Mouse (Mus musculus) MEL (cell line): ENCODE data around the gene Spata21. TPM values are rescaled to one million over a fixed set of nuclear protein-coding genes. Genes with fewer than 3 reads are reported as not detected.

Experiments
- DNase-seq: peaks from one replicate; pipeline ENCODE4 v3.0.0; 2011; ENCODE audit warnings: low read depth, low spot score
- H3K27ac ChIP-seq: 2 replicates; pipeline ENCODE4 v1.5.1; 2012; ENCODE audit warnings: low read depth, mild to moderate bottlenecking, control low read depth, low read length, moderate library complexity; ENCODE audit not compliant: control insufficient read depth
- H3K27me3 ChIP-seq, 2 experiments: fragments of 150-350 bp in 1 of 2; sonication (generic) in 1 of 2; 2 replicates each; pipeline ENCODE4 v1.6.1; 2012; ENCODE audit warnings: low read length in 2 of 2, mild to moderate bottlenecking in 2 of 2, improper control_type of control experiment in 1 of 2, moderate library complexity in 1 of 2; ENCODE audit not compliant: insufficient read depth in 2 of 2, control insufficient read depth in 1 of 2
- H3K36me3 ChIP-seq, 2 experiments: 2 replicates each; pipeline ENCODE4 v1.6.1; 2012 to 2014; ENCODE audit warnings: low read length in 2 of 2, improper control_type of control experiment in 1 of 2, inconsistent platforms in 1 of 2, mild to moderate bottlenecking in 1 of 2; ENCODE audit not compliant: insufficient read depth in 2 of 2, control insufficient read depth in 1 of 2
- H3K4me1 ChIP-seq, 2 experiments: fragments of 150-350 bp in 1 of 2; sonication (generic) in 1 of 2; 2 replicates each; pipeline ENCODE4 v1.6.1; 2012; ENCODE audit warnings: low read length in 2 of 2, improper control_type of control experiment in 1 of 2, mild to moderate bottlenecking in 1 of 2; ENCODE audit not compliant: insufficient read depth in 2 of 2, control insufficient read depth in 1 of 2
- H3K4me3 ChIP-seq, 2 experiments: fragments of 150-350 bp in 1 of 2; sonication (generic) in 1 of 2; 2 replicates each; pipeline ENCODE4 v1.5.1; 2012; ENCODE audit warnings: low read depth in 2 of 2, low read length in 2 of 2, mild to moderate bottlenecking in 2 of 2, moderate library complexity in 2 of 2, control low read depth in 1 of 2, improper control_type of control experiment in 1 of 2; ENCODE audit not compliant: control insufficient read depth in 1 of 2, insufficient read depth in 1 of 2
- H3K79me2 ChIP-seq: 2 replicates; pipeline ENCODE4 v1.6.1; 2012; ENCODE audit warnings: mild to moderate bottlenecking, low read length, moderate library complexity; ENCODE audit not compliant: control insufficient read depth, poor library complexity, insufficient read depth
- H3K9ac ChIP-seq: 2 replicates; pipeline ENCODE4 v1.6.1; 2012; ENCODE audit warnings: low read depth, mild to moderate bottlenecking, control low read depth, low read length, moderate library complexity; ENCODE audit not compliant: control insufficient read depth, poor library complexity, severe bottlenecking
- H3K9me3 ChIP-seq: fragments of 150-350 bp; sonication (generic); replicated peaks from 2 replicates; pipeline ENCODE4 v1.6.1; 2012; ENCODE audit warnings: mild to moderate bottlenecking, low read length, improper control_type of control experiment, moderate library complexity; ENCODE audit not compliant: insufficient read depth
- BHLHE40 ChIP-seq: IDR thresholded peaks from 2 replicates; pipeline ENCODE4 v1.6.1; 2012; ENCODE audit warnings: low read depth, mild to moderate bottlenecking, inconsistent platforms, low read length, improper control_type of control experiment, borderline replicate concordance
- CHD1 ChIP-seq: IDR thresholded peaks from 2 replicates; pipeline ENCODE4 v1.6.1; 2012; ENCODE audit warnings: low read depth, mild to moderate bottlenecking, inconsistent platforms, low read length, improper control_type of control experiment
- CHD2 ChIP-seq: IDR thresholded peaks from 2 replicates; pipeline ENCODE4 v1.6.1; 2011; ENCODE audit warnings: low read length, improper control_type of control experiment
- CTCF ChIP-seq, 3 experiments: IDR thresholded peaks in 2 of 3; conservative IDR thresholded peaks in 1 of 3; 2 replicates each; pipeline ENCODE4 v1.5.1; 2011 to 2012; ENCODE audit warnings: low read length in 3 of 3, low read depth in 2 of 3, mild to moderate bottlenecking in 2 of 3, improper control_type of control experiment in 1 of 3, inconsistent platforms in 1 of 3, mixed read lengths in 1 of 3, moderate library complexity in 1 of 3; ENCODE audit not compliant: control insufficient read depth in 1 of 3, insufficient read depth in 1 of 3, poor library complexity in 1 of 3, severe bottlenecking in 1 of 3
- E2F4 ChIP-seq: IDR thresholded peaks from 2 replicates; pipeline ENCODE4 v1.6.1; 2011; ENCODE audit warnings: low read depth, low read length, improper control_type of control experiment, borderline replicate concordance
- ELF1 ChIP-seq: IDR thresholded peaks from 2 replicates; pipeline ENCODE4 v1.6.1; 2014; ENCODE audit warnings: low read depth, mild to moderate bottlenecking, inconsistent platforms, low read length, improper control_type of control experiment, moderate library complexity
- GABPA ChIP-seq: IDR thresholded peaks from 2 replicates; pipeline ENCODE4 v1.6.1; 2012; ENCODE audit warnings: low read depth, mild to moderate bottlenecking, inconsistent platforms, low read length, improper control_type of control experiment, moderate library complexity
- GATA1 ChIP-seq: IDR thresholded peaks from 2 replicates; pipeline ENCODE4 v1.6.1; 2011; ENCODE audit warnings: low read depth, low read length, improper control_type of control experiment
- HCFC1 ChIP-seq: IDR thresholded peaks from 2 replicates; pipeline ENCODE4 v1.6.1; 2012; ENCODE audit warnings: low read depth, mild to moderate bottlenecking, inconsistent platforms, low read length, improper control_type of control experiment, moderate library complexity
- KAT2A ChIP-seq: conservative IDR thresholded peaks from 2 replicates; pipeline ENCODE4 v1.6.1; 2012; ENCODE audit warnings: low read depth, low read length, improper control_type of control experiment, inconsistent platforms
- MAFK ChIP-seq: IDR thresholded peaks from 2 replicates; pipeline ENCODE4 v1.6.1; 2011; ENCODE audit warnings: low read depth, mild to moderate bottlenecking, low read length, improper control_type of control experiment, borderline replicate concordance
- MAX ChIP-seq: IDR thresholded peaks from 2 replicates; pipeline ENCODE4 v1.6.1; 2011; ENCODE audit warnings: low read length, improper control_type of control experiment
- MAZ ChIP-seq: IDR thresholded peaks from 2 replicates; pipeline ENCODE4 v1.6.1; 2012; ENCODE audit warnings: low read depth, mild to moderate bottlenecking, inconsistent platforms, low read length, improper control_type of control experiment
- MEF2A ChIP-seq: IDR thresholded peaks from 2 replicates; pipeline ENCODE4 v1.6.1; 2014; ENCODE audit warnings: low read depth, mild to moderate bottlenecking, inconsistent platforms, low read length, improper control_type of control experiment; ENCODE audit not compliant: poor library complexity, insufficient replicate concordance, severe bottlenecking; ENCODE audit errors: extremely low read depth
- MXI1 ChIP-seq: IDR thresholded peaks from 2 replicates; pipeline ENCODE4 v1.6.1; 2011; ENCODE audit warnings: mild to moderate bottlenecking, low read depth, low read length, improper control_type of control experiment
- MYB ChIP-seq: IDR thresholded peaks from 2 replicates; pipeline ENCODE4 v1.6.1; 2011; ENCODE audit warnings: mild to moderate bottlenecking, low read depth, low read length, improper control_type of control experiment
- MYC ChIP-seq: IDR thresholded peaks from 2 replicates; pipeline ENCODE4 v1.6.1; 2011; ENCODE audit warnings: low read depth, mild to moderate bottlenecking, low read length, improper control_type of control experiment, moderate library complexity
- NELFE ChIP-seq: IDR thresholded peaks from 2 replicates; pipeline ENCODE4 v1.6.1; 2011; ENCODE audit warnings: low read depth, low read length, improper control_type of control experiment
- NRF1 ChIP-seq: IDR thresholded peaks from 2 replicates; pipeline ENCODE4 v1.6.1; 2014; ENCODE audit warnings: low read depth, mild to moderate bottlenecking, inconsistent platforms, low read length, improper control_type of control experiment, moderate library complexity; ENCODE audit not compliant: poor library complexity, insufficient read depth, severe bottlenecking
- POLR2A ChIP-seq, 2 experiments: IDR thresholded peaks; 2 replicates each; pipeline ENCODE4 v1.6.1; 2011 to 2012; ENCODE audit warnings: low read length in 2 of 2, mild to moderate bottlenecking in 2 of 2, control low read depth in 1 of 2, improper control_type of control experiment in 1 of 2, low read depth in 1 of 2, moderate library complexity in 1 of 2; ENCODE audit not compliant: control insufficient read depth in 1 of 2, insufficient read depth in 1 of 2, poor library complexity in 1 of 2
- POLR2AphosphoS2 ChIP-seq: IDR thresholded peaks from 2 replicates; pipeline ENCODE4 v1.6.1; 2011; ENCODE audit warnings: low read length, improper control_type of control experiment
- POLR2AphosphoS5 ChIP-seq: IDR thresholded peaks from 2 replicates; pipeline ENCODE4 v1.6.1; 2012; ENCODE audit warnings: low read depth, borderline replicate concordance, mild to moderate bottlenecking, inconsistent platforms, low read length, moderate library complexity, mixed read lengths
- RAD21 ChIP-seq: IDR thresholded peaks from 2 replicates; pipeline ENCODE4 v1.6.1; 2011; ENCODE audit warnings: mild to moderate bottlenecking, low read depth, low read length, improper control_type of control experiment
- RCOR1 ChIP-seq: IDR thresholded peaks from 2 replicates; pipeline ENCODE4 v1.6.1; 2012; ENCODE audit warnings: low read depth, mild to moderate bottlenecking, inconsistent platforms, low read length, improper control_type of control experiment
- SMC3 ChIP-seq: IDR thresholded peaks from 2 replicates; pipeline ENCODE4 v1.6.1; 2011; ENCODE audit warnings: low read depth, low read length, improper control_type of control experiment
- TAL1 ChIP-seq: IDR thresholded peaks from 2 replicates; pipeline ENCODE4 v1.6.1; 2012; ENCODE audit warnings: mild to moderate bottlenecking, inconsistent platforms, low read length, moderate library complexity, mixed read lengths
- TBP ChIP-seq: IDR thresholded peaks from 2 replicates; pipeline ENCODE4 v1.8.0; 2011; ENCODE audit warnings: low read depth, low read length, improper control_type of control experiment
- TCF12 ChIP-seq: IDR thresholded peaks from 2 replicates; pipeline ENCODE4 v1.6.1; 2014; ENCODE audit warnings: low read depth, mild to moderate bottlenecking, inconsistent platforms, low read length, improper control_type of control experiment, moderate library complexity
- UBTF ChIP-seq: IDR thresholded peaks from 2 replicates; pipeline ENCODE4 v1.6.1; 2012; ENCODE audit warnings: low read depth, mild to moderate bottlenecking, inconsistent platforms, low read length, improper control_type of control experiment, moderate library complexity, borderline replicate concordance; ENCODE audit not compliant: insufficient read depth
- USF1 ChIP-seq: IDR thresholded peaks from 2 replicates; pipeline ENCODE4 v1.6.1; 2014; ENCODE audit warnings: low read depth, mild to moderate bottlenecking, inconsistent platforms, low read length, improper control_type of control experiment, moderate library complexity
- ZC3H11A ChIP-seq: IDR thresholded peaks from 2 replicates; pipeline ENCODE4 v1.6.1; 2012; ENCODE audit warnings: low read depth, mild to moderate bottlenecking, inconsistent platforms, low read length, improper control_type of control experiment
- ZMIZ1 ChIP-seq: IDR thresholded peaks from 2 replicates; pipeline ENCODE4 v1.6.1; 2012; ENCODE audit warnings: low read depth, mild to moderate bottlenecking, inconsistent platforms, low read length, improper control_type of control experiment, moderate library complexity
- ZNF384 ChIP-seq: IDR thresholded peaks from 2 replicates; pipeline ENCODE4 v1.6.1; 2012; ENCODE audit warnings: low read depth, mild to moderate bottlenecking, inconsistent platforms, low read length, improper control_type of control experiment
- polyA plus RNA-seq, 2 experiments: library from polyadenylated mRNA; stranded (reverse) in 1 of 2; unstranded in 1 of 2; fragments of >175 nt in 1 of 2; fragments of >200 nt in 1 of 2; gene quantifications; 2 replicates each; pipeline versions ENCODE4 v1.2.1 to v1.2.4; 2012; ENCODE audit warnings: low replicate concordance in 2 of 2, low read depth in 1 of 2; ENCODE audit not compliant: insufficient read length in 2 of 2, insufficient read depth in 1 of 2, missing spikeins in 1 of 2
- total RNA-seq: library from RNA; depleted of rRNA; stranded (reverse); fragments of 300-350 nt; gene quantifications from 2 replicates; pipeline ENCODE4 v1.2.3, GENCODE M21; 2012

Spata21 gene
- total and polyA plus RNA-seq, 3 experiments = not detected

DNA sequence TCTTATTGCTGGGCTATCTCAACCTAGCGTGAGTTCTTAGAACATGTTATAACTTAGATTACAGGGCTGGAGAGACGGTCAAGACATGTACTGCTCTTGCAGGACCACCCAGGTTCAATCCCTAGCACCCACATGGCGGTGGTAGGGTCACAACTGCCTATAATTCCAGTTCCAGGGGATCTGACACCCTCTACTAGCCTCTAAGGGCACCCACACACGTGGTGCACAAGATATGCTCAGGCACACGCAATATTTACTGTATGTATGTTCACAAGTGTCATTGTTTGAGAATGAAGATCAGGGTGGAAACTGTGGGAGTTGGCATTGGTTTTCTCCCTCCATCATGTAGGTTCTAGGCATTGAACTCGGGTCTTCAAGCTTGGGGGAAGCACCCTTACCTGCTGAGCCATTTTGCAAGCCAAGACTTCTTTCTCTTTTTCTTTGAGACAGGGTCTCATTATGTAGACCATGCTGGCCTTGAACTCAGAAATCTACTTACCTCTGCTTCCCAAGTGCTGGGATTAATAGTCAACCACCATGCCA is 58.4 kb downstream of the Spata21 start:
- Histone ChIP-seq H3K4me3 (peak overlapping the region; percentile 61 to 71; a peak in 2 of 4 replicates), H3K27me3 (no peaks in the 10 kb centered on the region), H3K9me3 (no peaks in the 10 kb centered on the region), H3K36me3 (peaks cover 0 to 10% of the 10 kb centered on the region in 2 experiments; a peak in 2 of 4 replicates), H3K79me2 (peaks cover 29% of the 10 kb centered on the region), H3K27ac (peak overlapping the region; percentile 95), H3K9ac (peak overlapping the region; percentile 80), H3K4me1 (peaks cover 2 to 18% of the 10 kb centered on the region in 2 experiments; a peak in 3 of 4 replicates)
- peak; percentile 64 for DNase-seq
- TF ChIP-seq SMC3 (no peak), MAZ (no peak), ZC3H11A (no peak), KAT2A (no peak), ELF1 (no peak), TCF12 (no peak), TAL1 (no peak), MEF2A (no peak), ZMIZ1 (no peak), HCFC1 (no peak), MXI1 (0 out of 2 replicates have a peak, but pooled peaks have one; percentile 26), MYB (no peak), BHLHE40 (no peak), MYC (peak; percentile 65), CTCF (IDR thresholded peaks at IDR 0.05 in 2 of 3, conservative IDR thresholded peaks at IDR 0.05 in 1 of 3; ENCODE audit: control insufficient read depth in 1 of 3, insufficient read depth in 1 of 3, low read depth in 2 of 3, low read length in 3 of 3, poor library complexity in 1 of 3, severe bottlenecking in 1 of 3) (peak; percentile 38 to 50 (median 39)), CHD2 (no peak), CHD1 (no peak), GABPA (no peak), E2F4 (no peak), UBTF (no peak), RAD21 (no peak; the same call in 1 of the 2 replicates), ZNF384 (no peak), NRF1 (no peak), NELFE (no peak), GATA1 (no peak), USF1 (peak; percentile 33; the same call in 1 of the 2 replicates), POLR2A (IDR thresholded peaks at IDR 0.05; ENCODE audit: control insufficient read depth in 1 of 2, insufficient read depth in 1 of 2, low read depth in 1 of 2, low read length in 2 of 2, poor library complexity in 1 of 2) (no peak), POLR2AphosphoS2 (no peak), POLR2AphosphoS5 (no peak), MAFK (no peak), TBP (no peak), MAX (peak; percentile 77; the same call in 1 of the 2 replicates), RCOR1 (no peak)
